Mouse (Mus musculus): ENCODE results near the gene Gm10642. TPM values are rescaled to one million over a fixed set of nuclear protein-coding genes. Genes with fewer than 3 reads are reported as not detected.

Gene Gm10642
- total and polyA plus RNA-seq, 3 experiments, result 0.13 to 2.1 TPM; not detected in 1

GRCm38 (mm10) chr9:70650994-70651393 lies 5.1 kb upstream of the Gm10642 start:
- H3K79me2 ChIP-seq (replicated peaks; ENCODE audit: control insufficient read depth, extremely low read depth, insufficient read depth, poor library complexity, severe bottlenecking), result peaks cover 10% of the 10 kb centered on the region
- peaks cover 0 to 10% of the 10 kb centered on the region in 2 experiments for H3K36me3 ChIP-seq (replicated peaks in 1 of 2; ENCODE audit: control insufficient read depth in 1 of 2, insufficient read depth in 1 of 2, low read length in 1 of 2)
- H3K4me1 ChIP-seq (ENCODE audit: control insufficient read depth in 1 of 2, insufficient read depth in 2 of 2), result peaks cover 14 to 61% of the 10 kb centered on the region in 2 experiments
- dilution Hi-C loops (cut with MboI; ENCODE audit: extremely low pct_ligation_motif_present, extremely low pct_unique_long_range_greater_than_20kb, low sequenced_read_pairs) (no loop called here), in situ Hi-C loops (cut with MboI; ENCODE audit: low pct_ligation_motif_present, low pct_unique_long_range_greater_than_20kb, low sequenced_read_pairs) (no loop called here)
- H3K27me3 ChIP-seq (replicated peaks), result no peaks in the 10 kb centered on the region
- TF ChIP-seq CTCF (conservative IDR thresholded peaks at IDR 0.05 in 1 of 2, IDR thresholded peaks at IDR 0.05 in 1 of 2; ENCODE audit: low read depth in 2 of 2, low read length in 2 of 2) (0 out of 4 replicates have a peak, but pooled peaks of 1 of the 2 experiments have one; percentile 2), PAX5 (IDR thresholded peaks at IDR 0.05; ENCODE audit: low read length) (no peak), BHLHE40 (IDR thresholded peaks at IDR 0.05; ENCODE audit: low read depth, low read length) (no peak), IRF4 (IDR thresholded peaks at IDR 0.05; ENCODE audit: low read depth, low read length) (no peak), SIN3A (IDR thresholded peaks at IDR 0.05; ENCODE audit: low read length) (no peak)
- H3K9me3 ChIP-seq (replicated peaks; ENCODE audit: low read length), result no peaks in the 10 kb centered on the region
- H3K4me2 ChIP-seq (ENCODE audit: insufficient read depth, low read depth, poor library complexity, severe bottlenecking), result no peak overlapping the region
- no peak for DNase-seq (ENCODE audit: extremely low read depth)
- no peak overlapping the region for H3K4me3 ChIP-seq (replicated peaks in 1 of 3; ENCODE audit: low read depth in 2 of 3, low read length in 2 of 3, poor library complexity in 1 of 3)
- H3K27ac ChIP-seq (ENCODE audit: insufficient read depth, low read depth), result no peak overlapping the region
- no peak overlapping the region for H3K9ac ChIP-seq (ENCODE audit: insufficient read depth, low read depth)

- no peaks in the 10 kb centered on the region for H3K9me3 ChIP-seq (replicated peaks; ENCODE audit: low read length)
- H3K27me3 ChIP-seq (replicated peaks), result no peaks in the 10 kb centered on the region
- no peak for DNase-seq (ENCODE audit: extremely low read depth)
- H3K4me3 ChIP-seq (replicated peaks in 1 of 3; ENCODE audit: low read depth in 2 of 3, low read length in 2 of 3, poor library complexity in 1 of 3), result no peak overlapping the region
- dilution Hi-C loops (cut with MboI; ENCODE audit: extremely low pct_ligation_motif_present, extremely low pct_unique_long_range_greater_than_20kb, low sequenced_read_pairs), result no loop called here
- peaks cover 0 to 10% of the 10 kb centered on the region in 2 experiments for H3K36me3 ChIP-seq (replicated peaks in 1 of 2; ENCODE audit: control insufficient read depth in 1 of 2, insufficient read depth in 1 of 2, low read length in 1 of 2)
- TF ChIP-seq MEF2A (IDR thresholded peaks at IDR 0.05; ENCODE audit: borderline replicate concordance, low read depth, low read length) (no peak), CHD1 (IDR thresholded peaks at IDR 0.05; ENCODE audit: low read depth, low read length) (no peak), NRF1 (IDR thresholded peaks at IDR 0.05; ENCODE audit: low read depth, low read length) (no peak), ZKSCAN1 (IDR thresholded peaks at IDR 0.05; ENCODE audit: borderline replicate concordance, low read depth, low read length) (no peak), JUN (IDR thresholded peaks at IDR 0.05; ENCODE audit: insufficient read depth, low read depth, low read length) (no peak), POLR2AphosphoS2 (IDR thresholded peaks at IDR 0.05; ENCODE audit: low read depth, low read length) (no peak)
- no peak overlapping the region for H3K9ac ChIP-seq (ENCODE audit: insufficient read depth, low read depth)
- peaks cover 10% of the 10 kb centered on the region for H3K79me2 ChIP-seq (replicated peaks; ENCODE audit: control insufficient read depth, extremely low read depth, insufficient read depth, poor library complexity, severe bottlenecking)
- H3K4me2 ChIP-seq (ENCODE audit: insufficient read depth, low read depth, poor library complexity, severe bottlenecking), result no peak overlapping the region
- in situ Hi-C loops (cut with MboI; ENCODE audit: low pct_ligation_motif_present, low pct_unique_long_range_greater_than_20kb, low sequenced_read_pairs), result no loop called here
- peaks cover 14 to 61% of the 10 kb centered on the region in 2 experiments for H3K4me1 ChIP-seq (ENCODE audit: control insufficient read depth in 1 of 2, insufficient read depth in 2 of 2)
- no peak overlapping the region for H3K27ac ChIP-seq (ENCODE audit: insufficient read depth, low read depth)
Observed at GRCm38 (mm10) chr9:70652221-70652620, 3.8 kb upstream of the Gm10642 start.

DNA sequence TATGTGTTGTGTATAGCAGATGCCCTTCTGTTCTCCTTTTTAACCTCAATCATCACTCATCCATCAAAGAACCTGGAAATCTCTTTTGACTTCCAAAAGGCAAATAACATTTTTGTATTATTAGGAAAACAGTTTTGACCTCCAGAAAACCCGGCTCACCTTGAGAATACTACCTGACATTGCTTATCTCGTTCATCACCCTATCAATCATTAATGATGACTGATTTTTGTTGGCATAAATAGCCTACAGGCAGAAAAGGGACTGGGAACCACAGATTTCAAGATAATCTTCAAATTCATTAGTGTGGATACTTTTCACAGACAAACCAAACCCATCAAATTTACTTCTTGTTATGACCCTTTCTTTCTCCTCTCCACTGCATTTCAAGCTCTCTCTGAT lies 2.2 kb upstream of the Gm10642 start:
- Histone ChIP-seq H3K79me2 (replicated peaks; ENCODE audit: control insufficient read depth, extremely low read depth, insufficient read depth, poor library complexity, severe bottlenecking) (peaks cover 10% of the 10 kb centered on the region), H3K9me3 (replicated peaks; ENCODE audit: low read length) (no peaks in the 10 kb centered on the region), H3K27ac (ENCODE audit: insufficient read depth, low read depth) (no peak overlapping the region), H3K36me3 (replicated peaks in 1 of 2; ENCODE audit: control insufficient read depth in 1 of 2, insufficient read depth in 1 of 2, low read length in 1 of 2) (peaks cover 0 to 10% of the 10 kb centered on the region in 2 experiments), H3K4me2 (ENCODE audit: insufficient read depth, low read depth, poor library complexity, severe bottlenecking) (peak overlapping the region; percentile 44), H3K4me3 (replicated peaks in 1 of 3; ENCODE audit: low read depth in 2 of 3, low read length in 2 of 3, poor library complexity in 1 of 3) (no peak overlapping the region), H3K27me3 (replicated peaks) (no peaks in the 10 kb centered on the region), H3K9ac (ENCODE audit: insufficient read depth, low read depth) (no peak overlapping the region), H3K4me1 (ENCODE audit: control insufficient read depth in 1 of 2, insufficient read depth in 2 of 2) (peaks cover 14 to 67% of the 10 kb centered on the region in 2 experiments)
- TF ChIP-seq SIN3A (IDR thresholded peaks at IDR 0.05; ENCODE audit: low read length) (no peak), ZKSCAN1 (IDR thresholded peaks at IDR 0.05; ENCODE audit: borderline replicate concordance, low read depth, low read length) (no peak)
- in situ Hi-C loops (cut with MboI; ENCODE audit: low pct_ligation_motif_present, low pct_unique_long_range_greater_than_20kb, low sequenced_read_pairs) (no loop called here), dilution Hi-C loops (cut with MboI; ENCODE audit: extremely low pct_ligation_motif_present, extremely low pct_unique_long_range_greater_than_20kb, low sequenced_read_pairs) (no loop called here)
- DNase-seq (ENCODE audit: extremely low read depth), result no peak
